Comparison of ENCODE assay signal across 31 mouse cellular contexts in the genomic region with DNA sequence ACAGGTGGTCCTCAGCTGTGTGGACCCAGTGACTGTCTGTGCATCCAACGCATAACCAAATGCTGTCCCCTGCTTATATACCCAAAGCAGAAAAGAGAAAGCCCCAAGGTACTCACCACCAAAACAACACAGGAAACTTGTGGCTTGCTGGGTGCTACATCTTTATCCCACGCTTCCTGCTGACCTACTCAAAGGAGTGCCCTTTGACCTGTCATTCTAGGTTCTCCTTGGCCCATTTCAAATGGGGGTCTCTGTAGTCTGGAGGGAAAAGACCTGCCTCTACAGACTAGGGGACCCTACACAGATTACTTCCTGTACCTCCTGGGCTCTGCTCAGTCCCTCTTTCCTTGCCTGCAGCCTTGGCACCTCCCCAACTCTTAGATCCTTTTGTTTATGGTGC. TPM values are rescaled to one million over a fixed set of nuclear protein-coding genes. Genes with fewer than 3 reads are reported as not detected.
"Had no signal": no experiment of that assay in that cellular context is flagged by ENCODE, and none has a peak within 500 bp of the region (broad histone marks: within the 10 kb centered on the region; RNA-seq: fewer than 3 reads in every experiment).

A gene (minus strand): TSS at position 101 of the 400 bp plus-strand sequence.

RNA-seq across cellular contexts. Expression of the gene that starts here (rescaled TPM):
- total RNA-seq: left cerebral cortex, adult 2 months; left cerebral cortex, postnatal 4 days; liver, adult 2 months; megakaryocyte progenitor cell, adult 5-6 weeks; midbrain, postnatal 0 days; monocyte, adult 5-6 weeks had no signal
- polyA plus RNA-seq: limb, embryonic 10.5 days; limb, embryonic 11.5 days; limb, embryonic 12.5 days; limb, embryonic 15.5 days; liver, adult 2 months; liver, embryonic 11.5 days; liver, embryonic 12.5 days; liver, embryonic 13.5 days; liver, embryonic 14.5 days; liver, embryonic 15.5 days; liver, embryonic 16.5 days; liver, postnatal 0 days; lung, adult 2 months; lung, embryonic 14.5 days; lung, embryonic 15.5 days; lung, embryonic 16.5 days; lung, postnatal 0 days; macrophage; midbrain, embryonic 10.5 days; midbrain, embryonic 11.5 days; midbrain, embryonic 12.5 days; midbrain, embryonic 13.5 days; midbrain, embryonic 14.5 days; midbrain, embryonic 15.5 days; midbrain, embryonic 16.5 days; midbrain, postnatal 0 days; myocyte had no signal
